Mouse (Mus musculus): ENCODE measurements around the gene Efcab6.

DNA sequence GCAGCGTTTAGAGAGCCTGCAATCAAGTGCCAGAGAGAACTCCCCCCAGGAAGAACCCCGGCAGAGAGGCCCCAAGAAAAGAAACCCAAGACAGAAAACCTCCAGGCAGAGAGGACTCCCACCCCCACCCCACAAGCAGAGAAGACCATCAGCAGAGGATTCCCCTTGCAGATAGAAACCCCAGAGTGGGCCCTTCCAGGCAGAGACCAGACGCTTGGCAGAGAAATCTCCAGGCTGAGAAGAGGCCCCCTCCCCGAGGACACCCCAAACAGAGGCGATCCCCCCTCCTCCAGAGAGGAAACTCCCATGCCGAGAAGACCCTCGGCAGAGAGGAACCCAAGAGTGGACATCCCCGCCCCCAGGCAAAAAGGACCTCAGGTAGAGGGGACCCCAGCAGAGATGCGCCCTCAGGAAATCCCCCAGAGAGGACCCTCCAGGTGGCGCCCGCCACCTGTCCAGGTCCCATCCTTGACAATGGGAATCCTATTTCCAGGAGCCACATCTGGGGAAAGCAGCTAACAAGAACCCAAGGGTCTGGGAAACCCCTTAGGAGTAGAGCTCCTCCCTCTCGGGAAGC lies 40.8 kb upstream of the Efcab6 start:
- TF ChIP-seq TAL1 (IDR thresholded peaks at IDR 0.05; ENCODE audit: low read length), result no peak
- TF ChIP-seq GATA1 (IDR thresholded peaks at IDR 0.05; ENCODE audit: low read length), result no peak

Data from erythroblast, embryonic 14.5 days (primary cell).